Mouse (Mus musculus) cerebral cortex, adult 2 months (tissue): ENCODE results near the gene Zscan18.

Experiments
- WGBS: fragments of 180-500 bp; shearing (Covaris S2); methylation state at CpG from one replicate; pipeline ENCODE4 v1.1.7; 2018; 5-methylcytosine and 5-hydroxymethylcytosine counted together

The Zscan18 gene

GRCm38 (mm10) chr7:12802866-12803726 is at the start of gene Zscan18:
Zscan18 (minus strand) TSS chr7:12803635.
- 3% methylated on average over 31 of the region's 31 CpGs for WGBS

- WGBS, result 96% methylated on average over 4 of the region's 4 CpGs
Measured at GRCm38 (mm10) chr7:12835779-12836178, 32.3 kb upstream of the Zscan18 start.

- 8% methylated on average over 13 of the region's 13 CpGs for WGBS
Measured at GRCm38 (mm10) chr7:12835193-12835671, 31.8 kb upstream of the Zscan18 start.

GRCm38 (mm10) chr7:12834162-12835120 is 31.0 kb upstream of the Zscan18 start, which contains the start of gene Zfp110:
Zfp110 (plus strand) TSS chr7:12834761.
- WGBS, result 2% methylated on average over 47 of the region's 47 CpGs

GRCm38 (mm10) chr7:12818521-12819295 is 15.3 kb upstream of the Zscan18 start, which contains the start of gene Zfp329:
Zfp329 (minus strand) TSS chr7:12818858.
- WGBS, result 1% methylated on average over 40 of the region's 40 CpGs

GRCm38 (mm10) chr7:12815566-12815965 is 12.1 kb upstream of the Zscan18 start:
- 97% methylated on average over 8 of the region's 8 CpGs for WGBS

GRCm38 (mm10) chr7:12803727-12804071 is 264 bp upstream of the Zscan18 start:
- 1% methylated on average over 16 of the region's 16 CpGs for WGBS

GRCm38 (mm10) chr7:12799554-12799953 is 3.9 kb downstream of the Zscan18 start:
- 76% methylated on average over 1 of the region's 1 CpGs for WGBS

- WGBS, result 70% methylated on average over 2 of the region's 2 CpGs
Measured at GRCm38 (mm10) chr7:12797971-12798370, 5.5 kb downstream of the Zscan18 start.

- WGBS, result 84% methylated on average over 11 of the region's 11 CpGs
Measured at GRCm38 (mm10) chr7:12792624-12793023, 10.8 kb downstream of the Zscan18 start.

GRCm38 (mm10) chr7:12788025-12788424 is 15.4 kb downstream of the Zscan18 start:
- WGBS, result 23% methylated on average over 5 of the region's 5 CpGs

GRCm38 (mm10) chr7:12787333-12787732 is 16.1 kb downstream of the Zscan18 start:
- WGBS, result 58% methylated on average over 6 of the region's 6 CpGs

- under 1% methylated on average over 57 of the region's 57 CpGs for WGBS
Measured at GRCm38 (mm10) chr7:12780151-12780830, 23.1 kb downstream of the Zscan18 start.

GRCm38 (mm10) chr7:12779782-12780150 is 23.7 kb downstream of the Zscan18 start:
- WGBS, result 18% methylated on average over 10 of the region's 10 CpGs

- WGBS, result 48% methylated on average over 5 of the region's 5 CpGs
Measured at GRCm38 (mm10) chr7:12779141-12779540, 24.3 kb downstream of the Zscan18 start.

GRCm38 (mm10) chr7:12774606-12775005 is 28.8 kb downstream of the Zscan18 start:
- WGBS, result 54% methylated on average over 1 of the region's 1 CpGs

- WGBS, result 63% methylated on average over 9 of the region's 9 CpGs
Measured at GRCm38 (mm10) chr7:12774111-12774510, 29.3 kb downstream of the Zscan18 start.

- 79% methylated on average over 24 of the region's 24 CpGs for WGBS
Measured at GRCm38 (mm10) chr7:12749431-12750198, 53.8 kb downstream of the Zscan18 start.

GRCm38 (mm10) chr7:12734904-12735303 is 68.5 kb downstream of the Zscan18 start, which contains the start of gene Vmn2r56:
Vmn2r56 (minus strand) TSS chr7:12735004.
- WGBS, result 48% methylated on average over 1 of the region's 1 CpGs
